Mouse (Mus musculus) left cerebral cortex, adult 8-10 months (tissue): ENCODE data around the gene Tbc1d16. TPM values are rescaled to one million over a fixed set of nuclear protein-coding genes. Genes with fewer than 3 reads are reported as not detected.
A peak's percentile ranks its signal among the peaks of the same experiment; 100 is the strongest.
"Not testable (repeated sequence)": the region's sequence is repeated elsewhere in the genome, so short reads cannot be mapped to it uniquely, and the experiment has no call there.

Experiments used
- DNase-seq, 2 experiments: peaks; one replicate each; pipeline ENCODE4 v3.0.0; 2022; ENCODE audit warnings: low spot score in 2 of 2
- total RNA-seq, 4 experiments: library from RNA; stranded (reverse); gene quantifications; 2 replicates each; pipeline ENCODE4 v1.2.4; 2022

Gene Tbc1d16
- total RNA-seq: 10 to 100 TPM; 32.9 to 39.8 (median 35.6) TPM

- DNase-seq: no peak
These were observed at the start of gene Tbc1d16, which contains the start of gene Ccdc40 for GRCm38 (mm10) chr11:119228091-119228781. TSS of gene Tbc1d16 (minus strand) at chr11:119228499. TSS of gene Ccdc40 (plus strand) at chr11:119228572.

- no peak for DNase-seq
These were observed 45.1 kb upstream of the Tbc1d16 start for GRCm38 (mm10) chr11:119273186-119273930.

- DNase-seq: not testable (repeated sequence)
These were observed 44.2 kb upstream of the Tbc1d16 start for GRCm38 (mm10) chr11:119272492-119272891.

GRCm38 (mm10) chr11:119268557-119269195 lies 40.4 kb upstream of the Tbc1d16 start:
- peak; percentile 44 to 79 for DNase-seq

GRCm38 (mm10) chr11:119267768-119268556 lies 39.7 kb upstream of the Tbc1d16 start, which contains the start of gene Gaa:
TSS of gene Gaa (plus strand) at chr11:119267887.
- DNase-seq: peak; percentile 95

GRCm38 (mm10) chr11:119267241-119267674 lies 39.0 kb upstream of the Tbc1d16 start:
- DNase-seq: peak in 1 of 2 experiments; percentile 52

- no peak for DNase-seq
These were observed 37.5 kb upstream of the Tbc1d16 start for GRCm38 (mm10) chr11:119265811-119266210.

- DNase-seq: no peak
These were observed 36.1 kb upstream of the Tbc1d16 start for GRCm38 (mm10) chr11:119264413-119264812.

GRCm38 (mm10) chr11:119259977-119260376 lies 31.7 kb upstream of the Tbc1d16 start:
- no peak for DNase-seq

GRCm38 (mm10) chr11:119258572-119259322 lies 30.4 kb upstream of the Tbc1d16 start:
- peak; percentile 53 to 67 for DNase-seq

- no peak for DNase-seq
These were observed 29.9 kb upstream of the Tbc1d16 start for GRCm38 (mm10) chr11:119258216-119258571.

GRCm38 (mm10) chr11:119256557-119256956 lies 28.3 kb upstream of the Tbc1d16 start:
- not testable (repeated sequence) for DNase-seq

GRCm38 (mm10) chr11:119252854-119253541 lies 24.7 kb upstream of the Tbc1d16 start:
- no peak for DNase-seq

- DNase-seq: no peak
These were observed 22.7 kb upstream of the Tbc1d16 start for GRCm38 (mm10) chr11:119250998-119251397.

GRCm38 (mm10) chr11:119249011-119249410 lies 20.7 kb upstream of the Tbc1d16 start:
- DNase-seq: no peak

- not testable (repeated sequence) for DNase-seq
These were observed 17.2 kb upstream of the Tbc1d16 start for GRCm38 (mm10) chr11:119245543-119245942.

- DNase-seq: no peak
These were observed 11.2 kb upstream of the Tbc1d16 start for GRCm38 (mm10) chr11:119239480-119239879.

GRCm38 (mm10) chr11:119238305-119238721 lies 10.0 kb upstream of the Tbc1d16 start:
- DNase-seq: no peak

- no peak for DNase-seq
These were observed 9.4 kb upstream of the Tbc1d16 start for GRCm38 (mm10) chr11:119237568-119238304.
